In the genomic region with DNA sequence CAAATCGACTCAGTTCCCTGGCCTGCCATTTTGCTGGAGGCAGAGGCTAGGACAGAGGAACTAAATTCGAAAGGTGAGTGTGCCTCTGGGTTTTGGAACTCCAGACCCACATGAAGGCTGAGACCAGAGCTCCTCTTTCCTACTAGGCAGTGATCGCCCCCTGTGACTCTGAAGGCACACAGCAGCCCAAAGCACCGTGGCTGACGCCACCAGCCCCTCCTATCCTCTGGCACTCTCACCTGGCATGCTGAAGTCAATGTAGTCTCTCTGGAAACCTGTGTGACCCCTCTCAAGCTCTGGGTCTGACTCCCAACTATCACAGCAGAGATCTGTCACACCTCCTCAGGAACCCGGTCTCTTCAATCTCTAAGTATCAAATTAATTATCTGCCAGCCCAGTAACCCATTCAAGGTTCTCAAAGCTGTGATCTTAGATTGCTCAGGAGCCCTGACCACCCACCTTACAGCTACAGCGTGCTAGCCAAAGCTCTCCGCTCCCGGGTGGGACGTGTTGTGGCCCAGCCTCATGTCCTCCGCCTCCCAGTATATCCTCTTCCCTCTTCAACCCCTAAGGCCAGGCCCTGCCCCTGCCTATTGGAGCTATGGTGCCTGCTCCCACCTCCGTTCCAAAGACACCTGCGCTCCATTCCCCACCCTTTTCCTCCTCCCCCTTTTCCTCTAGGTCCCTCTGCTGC, we compare ENCODE assay signal across 7 mouse cellular contexts. TPM values are rescaled to one million over a fixed set of nuclear protein-coding genes. Genes with fewer than 3 reads are reported as not detected.
DNase-seq lines count a peak whose midpoint lies in the region; ATAC-seq lines count a peak whose summit lies in the region.

No protein-coding gene starts in this region.

- peak; percentile 7 for DNase-seq in ovary, postnatal 36 days (ENCODE audit: low spot score)
- no peak for DNase-seq in ovary, postnatal 10 days (ENCODE audit: low spot score)
- peak; percentile 20 for DNase-seq in embryonic facial prominence, embryonic 11.5 days (ENCODE audit: low spot score)
- DNase-seq in thymus, postnatal 0 days (ENCODE audit: low spot score): no peak
- no peak for DNase-seq in kidney, adult 9 months

- no peaks in the 10 kb centered on the region for H3K36me3 ChIP-seq in embryonic facial prominence, embryonic 11.5 days (replicated peaks; ENCODE audit: control insufficient read depth, insufficient read depth, low read depth, low read length)
- no peaks in the 10 kb centered on the region for H3K36me3 ChIP-seq in hindbrain, embryonic 16.5 days (ENCODE audit: control insufficient read depth, insufficient read depth, low read length)
- H3K36me3 ChIP-seq in midbrain, embryonic 15.5 days (replicated peaks): no peaks in the 10 kb centered on the region

- peak overlapping the region; percentile 10; the same call in 1 of the 2 replicates for H3K9ac ChIP-seq in embryonic facial prominence, embryonic 11.5 days (replicated peaks; ENCODE audit: low read length)
- H3K9ac ChIP-seq in hindbrain, embryonic 16.5 days (ENCODE audit: low read depth, low read length): peak overlapping the region; percentile 73
- H3K9ac ChIP-seq in midbrain, embryonic 15.5 days: peak overlapping the region; percentile 76

- H3K4me1 ChIP-seq in embryonic facial prominence, embryonic 11.5 days (ENCODE audit: control insufficient read depth, insufficient read depth, low read length): no peaks in the 10 kb centered on the region; the same call in 1 of the 2 replicates
- no peaks in the 10 kb centered on the region for H3K4me1 ChIP-seq in hindbrain, embryonic 16.5 days (ENCODE audit: control insufficient read depth, insufficient read depth, low read depth, low read length)
- peaks cover 15% of the 10 kb centered on the region for H3K4me1 ChIP-seq in midbrain, embryonic 15.5 days

- peak overlapping the region; percentile 44 for H3K4me3 ChIP-seq in embryonic facial prominence, embryonic 11.5 days (ENCODE audit: low read depth, low read length)
- H3K4me3 ChIP-seq in hindbrain, embryonic 16.5 days (ENCODE audit: low read length): peak overlapping the region; percentile 64
- peak overlapping the region; percentile 89 for H3K4me3 ChIP-seq in midbrain, embryonic 15.5 days

- no peaks in the 10 kb centered on the region for H3K9me3 ChIP-seq in embryonic facial prominence, embryonic 11.5 days (replicated peaks; ENCODE audit: control insufficient read depth, low read length)
- no peaks in the 10 kb centered on the region for H3K9me3 ChIP-seq in hindbrain, embryonic 16.5 days (ENCODE audit: control insufficient read depth, low read length)
- H3K9me3 ChIP-seq in midbrain, embryonic 15.5 days: no peaks in the 10 kb centered on the region

- WGBS in embryonic facial prominence, embryonic 11.5 days: 8% methylated on average over 13 of the region's 13 CpGs
- 7% methylated on average over 13 of the region's 13 CpGs for WGBS in hindbrain, embryonic 16.5 days
- WGBS in midbrain, embryonic 15.5 days: 8% methylated on average over 13 of the region's 13 CpGs

- H3K4me2 ChIP-seq in embryonic facial prominence, embryonic 11.5 days (ENCODE audit: low read depth, low read length): peak overlapping the region; percentile 88
- peak overlapping the region; percentile 87 for H3K4me2 ChIP-seq in hindbrain, embryonic 16.5 days (ENCODE audit: low read length)
- peak overlapping the region; percentile 96 for H3K4me2 ChIP-seq in midbrain, embryonic 15.5 days

- ATAC-seq in embryonic facial prominence, embryonic 11.5 days (replicated peaks; ENCODE audit: insufficient number of reproducible peaks, low FRiP score, low TSS enrichment, low read depth): peak; percentile 80; the same call in 1 of the 2 replicates
- ATAC-seq in hindbrain, embryonic 16.5 days: peak; percentile 84
- peak; percentile 73 for ATAC-seq in midbrain, embryonic 15.5 days (replicated peaks)

- peaks cover 24% of the 10 kb centered on the region for H3K27me3 ChIP-seq in embryonic facial prominence, embryonic 11.5 days (ENCODE audit: control insufficient read depth, insufficient read depth, low read length)
- H3K27me3 ChIP-seq in hindbrain, embryonic 16.5 days (replicated peaks; ENCODE audit: control insufficient read depth, insufficient read depth, low read length): no peaks in the 10 kb centered on the region
- no peaks in the 10 kb centered on the region; the same call in 1 of the 2 replicates for H3K27me3 ChIP-seq in midbrain, embryonic 15.5 days (replicated peaks)

- no peak overlapping the region for H3K27ac ChIP-seq in embryonic facial prominence, embryonic 11.5 days (replicated peaks; ENCODE audit: low read depth, low read length)
- peak overlapping the region; percentile 82 for H3K27ac ChIP-seq in hindbrain, embryonic 16.5 days (ENCODE audit: low read depth, low read length)
- peak overlapping the region; percentile 84 for H3K27ac ChIP-seq in midbrain, embryonic 15.5 days

RNA-seq across cellular contexts. Expression of a gene that starts 0.4 kb away (rescaled TPM):
- polyA plus RNA-seq in embryonic facial prominence, embryonic 11.5 days (2014; fragmentation: Nextera tagmentation; extraction: Ambion mirVana): 3.1 and 3.8 TPM in 2 replicates
- polyA plus RNA-seq in hindbrain, embryonic 16.5 days (2015; fragmentation: Nextera tagmentation; extraction: Ambion mirVana): 29.1 and 36.5 TPM in 2 replicates
- 23.4 and 24.3 TPM in 2 replicates for polyA plus RNA-seq in midbrain, embryonic 15.5 days (2015; fragmentation: Nextera tagmentation; extraction: Ambion mirVana)
- 0.22 TPM in 2 replicates for polyA plus RNA-seq in thymus, postnatal 0 days (2015; fragmentation: Nextera tagmentation; extraction: Ambion mirVana)

Comparison
In these comparisons a context has a peak if more than half of its experiments do, and no peak if none do; other contexts are left out.
1. DNase-seq: peak in ovary, postnatal 36 days (single experiment) and embryonic facial prominence, embryonic 11.5 days (single experiment); none in ovary, postnatal 10 days (single experiment), thymus, postnatal 0 days (single experiment) and kidney, adult 9 months (single experiment).
2. H3K9ac ChIP-seq: peak in every context shown above with its lines; median percentile 76 in midbrain, embryonic 15.5 days; 73 in hindbrain, embryonic 16.5 days; 10 in embryonic facial prominence, embryonic 11.5 days.
3. Peak in every context shown above with its lines, with median percentiles within 50 percentile points of each other: ATAC-seq, H3K4me2 ChIP-seq and H3K4me3 ChIP-seq.